Mouse (Mus musculus) G1E (cell line): ENCODE measurements around the gene Cemip.
A peak's percentile ranks its signal among the peaks of the same experiment; 100 is the strongest.

Source experiments
- CTCF ChIP-seq: IDR thresholded peaks from 2 replicates; pipeline ENCODE4 v1.5.1; 2012; ENCODE audit warnings: low read depth, low read length, inconsistent platforms, mixed read lengths
- GATA1 ChIP-seq: IDR thresholded peaks from 2 replicates; pipeline ENCODE4 v1.6.1; 2012; ENCODE audit warnings: borderline replicate concordance, low read length, inconsistent platforms, mixed read lengths
- GATA2 ChIP-seq: IDR thresholded peaks from 2 replicates; pipeline ENCODE4 v1.6.1; 2012; ENCODE audit warnings: low read depth, low read length, inconsistent platforms, borderline replicate concordance
- POLR2AphosphoS5 ChIP-seq: IDR thresholded peaks from 2 replicates; pipeline ENCODE4 v1.6.1; 2012; ENCODE audit warnings: low read depth, low read length, inconsistent platforms; ENCODE audit not compliant: insufficient replicate concordance
- TAL1 ChIP-seq: conservative IDR thresholded peaks from 2 replicates; pipeline ENCODE4 v1.6.1; 2012; ENCODE audit warnings: low read depth, low read length, inconsistent platforms, mixed read lengths

GRCm38 (mm10) chr7:83884921-83885532 is 201.3 kb downstream of the Cemip start:
- TF ChIP-seq CTCF = no peak
- peak; percentile 70 for TF ChIP-seq TAL1
- no peak for TF ChIP-seq GATA1
- no peak for TF ChIP-seq POLR2AphosphoS5
- TF ChIP-seq GATA2 = no peak
